Mouse (Mus musculus) embryo, embryonic 10 days (tissue): ENCODE results near the gene Srf.
"Not testable (repeated sequence)": the region's sequence is repeated elsewhere in the genome, so short reads cannot be mapped to it uniquely, and the experiment has no call there.

Source experiments
- DNase-seq: peaks from one replicate; pipeline ENCODE4 v3.0.0-alpha.2; 2015; ENCODE audit warnings: low spot score

Srf gene

DNA sequence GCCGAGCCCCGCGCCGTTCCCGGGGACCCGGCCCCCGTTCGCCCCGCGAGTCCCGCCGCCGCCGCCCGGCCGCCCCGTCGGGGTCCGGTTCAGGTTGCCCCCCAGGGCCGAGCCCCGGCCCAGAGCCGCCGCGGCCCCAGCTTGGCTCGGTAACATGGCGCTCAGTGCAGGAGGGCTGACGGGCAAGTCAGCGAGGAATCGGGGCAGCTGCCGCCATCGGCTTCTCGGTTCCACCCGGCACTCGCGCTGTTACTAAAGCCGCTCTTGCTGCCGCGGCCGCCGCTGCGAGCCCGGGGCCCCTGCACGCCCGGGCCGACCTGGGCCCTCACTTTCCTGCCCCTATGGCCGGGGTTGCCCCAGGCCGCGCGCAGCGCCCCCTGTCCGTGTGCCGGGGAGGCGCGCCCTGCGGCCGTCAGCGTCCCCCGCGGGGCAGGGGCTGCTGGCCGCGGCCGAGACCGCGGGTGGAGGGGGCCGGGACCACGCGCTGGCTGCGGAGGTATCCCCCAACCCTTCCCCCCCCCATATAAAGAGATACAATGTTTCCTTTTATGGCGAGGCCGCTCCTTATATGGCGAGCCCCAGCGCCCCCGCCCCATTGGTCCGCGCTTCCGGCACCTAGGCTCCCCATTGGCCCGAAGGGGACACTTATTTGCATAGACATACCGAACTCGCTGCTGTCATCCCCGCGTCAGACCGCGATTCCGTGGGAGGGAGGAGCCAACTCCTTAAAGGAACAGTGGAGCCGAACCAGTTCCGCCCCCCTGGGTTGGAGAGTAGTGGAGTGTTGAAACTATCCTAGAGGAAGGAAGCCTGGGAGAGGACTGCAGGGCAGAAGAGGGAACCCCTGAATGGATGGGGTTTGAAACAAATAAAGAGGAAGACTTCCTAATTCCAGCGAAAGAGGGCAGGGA, at the start of gene Srf:
Srf (minus strand) TSS at position 503 of the 911 bp plus-strand sequence.
- DNase-seq: peak; percentile 99

DNA sequence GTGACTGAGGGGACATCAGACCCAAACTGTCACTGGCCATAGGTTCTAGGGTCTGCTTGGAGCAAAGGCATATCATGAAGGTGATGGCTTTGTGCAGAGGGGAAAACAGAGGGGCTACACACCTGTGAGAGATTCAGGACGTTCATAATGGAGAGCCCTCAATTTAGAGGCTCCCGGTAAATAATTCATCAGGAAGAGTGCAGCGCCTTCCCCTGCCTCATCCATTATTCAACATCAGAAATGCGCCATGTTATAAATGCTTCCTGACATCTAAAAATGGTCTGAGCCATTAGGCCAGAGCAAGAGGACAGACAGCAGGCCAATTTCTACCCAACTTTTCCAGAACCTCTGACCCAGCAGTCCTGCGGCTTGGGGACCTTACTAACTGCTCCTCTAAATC, 49.2 kb upstream of the Srf start:
- DNase-seq: no peak

DNA sequence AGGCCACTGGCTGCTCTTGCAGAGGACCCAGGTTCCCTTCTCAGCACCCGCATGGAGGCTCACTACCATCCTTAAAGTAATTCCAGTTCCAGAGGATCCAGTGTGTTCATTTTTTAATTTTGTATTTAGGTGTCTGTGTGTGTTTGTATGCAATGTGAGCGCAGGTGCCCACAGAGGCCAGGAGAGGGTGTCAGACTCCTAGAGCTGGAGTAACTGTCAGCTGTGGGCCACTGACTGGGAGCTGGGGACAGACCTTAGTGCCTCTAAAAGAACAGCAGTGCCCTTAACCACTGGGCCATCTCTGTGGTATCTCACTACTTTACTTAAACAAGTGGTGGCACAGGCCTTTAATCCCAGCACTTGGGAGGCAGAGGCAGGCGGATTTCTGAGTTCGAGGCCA, 47.3 kb upstream of the Srf start:
- no peak for DNase-seq

DNA sequence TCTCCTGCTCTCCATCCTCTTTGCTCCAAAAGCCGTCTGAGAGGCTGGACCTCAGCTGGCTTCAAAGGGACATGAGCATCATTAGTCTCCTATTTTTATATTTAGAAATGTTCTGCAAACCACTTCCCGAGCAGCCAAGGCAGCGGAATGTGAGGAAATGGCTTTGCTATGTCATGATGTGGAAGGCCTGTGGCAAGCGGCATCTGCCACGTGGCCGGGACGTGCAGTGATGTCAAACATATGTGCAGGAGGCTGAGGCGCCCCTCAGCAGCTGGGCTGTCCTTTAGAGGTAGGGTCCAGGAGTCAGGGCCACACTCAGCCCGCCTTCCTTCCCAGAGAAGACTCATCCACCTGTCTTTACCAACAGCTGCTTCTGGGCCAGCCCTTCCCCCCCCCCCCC, 46.2 kb upstream of the Srf start:
- DNase-seq: no peak

DNA sequence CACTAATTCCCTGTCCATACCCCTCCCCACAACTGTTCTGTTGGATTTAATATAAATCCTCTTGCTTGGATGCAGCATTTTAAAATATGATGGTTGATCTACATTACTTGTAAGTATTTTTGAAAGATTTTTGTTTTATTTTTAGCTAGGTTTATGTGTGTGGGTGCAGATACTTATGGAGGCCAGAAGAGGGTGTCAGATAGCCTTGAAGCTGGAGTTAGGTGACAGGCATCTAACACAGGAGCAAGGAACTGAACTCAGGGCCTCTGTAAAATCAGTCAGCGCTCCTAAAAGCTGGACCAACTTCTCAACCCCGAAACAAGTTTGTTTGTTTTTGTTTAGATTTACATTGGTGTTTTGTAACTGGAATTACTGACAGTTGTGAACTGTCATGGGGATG, 44.6 kb upstream of the Srf start:
- no peak for DNase-seq

DNA sequence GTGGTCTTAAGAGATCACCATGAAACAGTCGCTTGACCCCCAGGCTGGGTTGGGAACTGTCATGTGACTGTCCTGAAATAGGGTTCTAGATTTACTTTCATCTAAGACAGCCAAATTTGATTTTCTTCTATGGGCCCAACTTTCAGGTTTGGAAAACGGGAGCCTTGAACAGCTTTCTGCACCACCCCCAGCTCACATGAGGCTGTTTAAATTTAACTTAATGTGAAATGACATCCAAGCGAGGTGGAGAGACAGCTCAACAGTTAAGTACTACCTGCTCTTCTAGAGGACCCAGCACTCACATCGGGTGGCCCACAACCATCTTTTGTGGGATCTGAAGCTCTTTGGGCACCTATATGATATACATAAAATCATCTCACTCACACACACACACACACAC, 43.0 kb upstream of the Srf start:
- no peak for DNase-seq

DNA sequence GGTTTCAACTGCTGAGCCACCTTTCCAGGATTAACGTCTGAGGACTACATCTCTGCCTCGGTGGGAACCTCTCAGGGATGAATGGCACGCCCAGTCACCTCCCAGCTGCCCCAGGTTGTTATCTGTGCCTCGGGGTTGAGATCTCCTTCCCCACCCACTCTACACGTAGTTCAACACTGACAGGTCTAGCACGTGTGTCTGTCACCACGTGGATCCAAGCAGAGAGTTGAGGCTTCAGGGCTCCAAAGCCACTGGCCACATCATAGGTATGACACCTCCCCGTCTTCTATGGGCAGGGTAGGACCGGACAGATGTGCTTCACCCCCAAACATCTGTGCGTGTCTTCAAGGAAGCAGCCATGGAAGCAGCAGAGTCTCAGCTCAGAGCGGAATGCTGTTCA, 42.0 kb upstream of the Srf start:
- no peak for DNase-seq

DNA sequence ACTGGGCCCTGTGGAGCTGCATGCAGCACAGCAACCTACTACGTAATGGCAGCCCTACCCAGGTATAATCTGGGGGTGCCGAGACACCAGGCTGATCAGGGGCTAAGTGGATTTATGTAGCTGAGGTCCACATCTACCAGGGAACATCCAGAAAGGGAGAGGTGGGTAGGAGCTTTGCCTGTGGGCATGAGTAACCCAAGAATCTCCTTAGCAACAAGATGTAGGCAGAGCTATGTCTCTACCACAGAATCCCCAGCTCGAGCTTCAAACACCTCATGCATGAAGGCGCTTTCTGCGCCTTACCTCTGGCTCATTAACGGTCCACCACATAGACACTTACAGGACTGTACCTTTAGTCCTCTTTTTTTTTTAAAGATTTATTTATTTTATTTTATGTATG, 39.4 kb upstream of the Srf start:
- no peak for DNase-seq

DNA sequence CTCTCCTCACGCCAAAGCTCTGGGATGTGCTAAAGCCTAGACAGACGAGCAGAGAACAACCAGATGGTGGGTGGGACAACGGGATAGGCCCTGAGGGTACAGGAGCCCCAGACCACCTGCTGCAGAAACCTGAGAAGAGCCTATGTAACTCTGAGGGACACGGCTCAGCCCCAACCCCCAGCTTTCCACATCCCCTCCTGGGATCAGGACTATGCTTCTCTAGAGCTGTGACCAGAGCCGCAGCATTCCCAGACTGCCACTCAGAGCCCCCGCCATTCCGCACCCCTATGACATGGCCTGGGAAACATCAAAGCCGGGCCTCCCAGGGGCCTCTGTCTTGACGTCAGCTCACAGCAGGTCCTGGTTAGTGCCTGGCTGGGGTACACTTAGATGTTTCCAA, 38.6 kb upstream of the Srf start:
- DNase-seq: peak; percentile 60

DNA sequence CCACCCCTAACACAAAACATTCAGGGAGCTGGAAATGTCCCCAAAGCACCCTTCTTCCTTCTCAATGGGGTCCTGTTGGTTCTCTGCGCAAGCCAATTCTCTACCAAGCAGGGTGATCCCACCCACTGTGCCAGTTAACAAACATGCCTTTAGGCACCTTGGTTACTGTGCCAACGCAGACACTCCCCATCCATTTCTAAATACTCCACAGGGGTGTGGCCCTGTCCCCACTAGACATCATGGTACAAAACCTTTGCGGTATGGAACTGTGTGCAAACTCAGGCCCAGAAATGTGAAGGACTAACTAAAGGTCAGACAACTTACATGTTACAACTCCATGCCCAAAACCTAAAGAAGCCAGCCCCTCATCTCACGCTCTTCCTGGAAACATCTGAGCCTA, 37.1 kb upstream of the Srf start:
- no peak for DNase-seq

DNA sequence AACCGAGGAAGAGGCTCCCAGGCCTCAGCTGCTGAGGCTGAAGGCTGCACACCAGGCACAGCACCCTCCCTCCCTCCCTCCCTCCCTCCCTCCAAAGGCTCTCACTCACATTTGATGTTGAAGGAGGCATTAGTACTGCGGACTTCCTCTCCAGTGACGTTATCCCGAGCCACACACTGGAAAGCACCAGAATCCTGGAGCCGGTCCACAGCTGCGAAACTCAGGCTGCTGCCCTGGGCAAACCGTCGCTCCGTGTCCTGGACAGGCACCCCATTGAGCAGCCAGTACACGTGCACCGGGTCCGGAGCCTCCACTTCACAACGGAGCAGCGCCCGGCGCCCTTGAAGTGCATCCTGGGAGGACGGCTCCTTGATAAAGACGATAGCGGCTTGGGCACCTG, 35.4 kb upstream of the Srf start:
- DNase-seq: no peak

DNA sequence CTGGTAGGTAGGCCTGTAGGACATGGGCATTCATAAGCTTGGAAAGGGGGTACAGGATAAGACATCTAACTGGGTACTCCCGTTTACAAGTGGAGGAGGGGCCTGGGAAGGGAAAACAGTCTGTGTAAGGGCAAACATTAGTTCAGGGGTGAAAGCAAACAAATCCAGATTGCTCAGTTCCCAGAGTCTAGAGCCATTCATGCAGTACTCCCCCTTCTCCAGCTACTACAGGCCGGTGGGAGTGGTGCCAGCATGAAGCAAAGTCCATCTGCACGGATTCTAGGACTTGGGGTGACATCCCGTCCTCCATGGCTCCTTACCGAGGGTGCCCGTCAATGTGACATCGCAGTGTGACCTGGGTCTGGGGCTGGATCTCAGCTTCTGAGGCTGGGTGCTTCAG, 34.5 kb upstream of the Srf start:
- no peak for DNase-seq

DNA sequence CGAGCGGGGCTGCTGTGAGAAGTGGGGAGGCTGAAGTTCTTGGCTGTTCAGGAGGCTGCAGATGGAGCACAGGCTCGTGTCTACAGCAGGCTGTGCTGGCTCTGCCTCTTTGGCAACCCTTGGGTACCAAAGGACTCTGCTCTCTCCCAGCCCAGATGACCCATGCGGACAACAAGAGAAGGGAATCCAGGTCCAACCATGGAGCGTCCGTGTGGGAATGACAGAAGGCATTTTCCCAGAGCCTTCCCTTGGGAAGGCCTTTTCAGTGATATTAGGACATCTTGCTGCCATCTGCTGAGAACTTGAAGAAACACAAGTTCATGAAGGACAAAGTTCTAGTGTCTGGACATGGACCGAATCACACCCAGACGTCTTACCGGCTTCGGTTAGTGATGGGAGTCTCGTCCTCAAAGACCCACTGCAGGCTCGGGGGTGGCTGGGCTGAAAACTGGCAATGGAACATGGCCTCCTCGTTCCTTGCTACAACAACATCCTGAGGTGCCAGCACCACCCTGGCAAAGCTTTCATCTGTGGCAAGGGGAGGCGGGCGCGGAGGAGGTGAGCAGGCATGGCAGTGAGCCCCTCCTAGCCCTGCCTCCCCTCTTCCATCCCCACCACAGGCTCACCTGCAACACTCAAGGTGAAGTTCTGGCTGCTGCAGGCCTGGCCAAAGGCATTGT, 33.8 kb upstream of the Srf start:
- DNase-seq: no peak

DNA sequence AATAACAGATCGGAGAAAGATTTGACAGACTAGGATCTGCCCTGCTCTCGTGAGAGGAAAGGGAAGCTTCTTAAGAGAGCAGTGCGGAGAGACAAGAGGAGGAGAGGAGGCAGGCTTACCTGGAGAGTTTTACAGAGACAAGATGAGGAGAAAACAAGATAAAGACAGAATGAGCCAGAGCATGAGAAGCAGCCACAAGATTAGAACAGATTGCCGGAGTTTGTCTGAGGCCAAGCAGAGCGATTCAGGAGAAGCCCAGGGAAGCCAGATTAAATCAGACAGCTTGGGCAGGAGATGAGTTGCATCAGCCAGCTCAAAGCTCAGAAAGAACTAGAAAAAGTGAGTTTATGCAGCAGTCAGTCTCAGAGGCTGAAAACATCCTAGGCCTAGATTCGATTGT, 32.9 kb upstream of the Srf start:
- DNase-seq: no peak

DNA sequence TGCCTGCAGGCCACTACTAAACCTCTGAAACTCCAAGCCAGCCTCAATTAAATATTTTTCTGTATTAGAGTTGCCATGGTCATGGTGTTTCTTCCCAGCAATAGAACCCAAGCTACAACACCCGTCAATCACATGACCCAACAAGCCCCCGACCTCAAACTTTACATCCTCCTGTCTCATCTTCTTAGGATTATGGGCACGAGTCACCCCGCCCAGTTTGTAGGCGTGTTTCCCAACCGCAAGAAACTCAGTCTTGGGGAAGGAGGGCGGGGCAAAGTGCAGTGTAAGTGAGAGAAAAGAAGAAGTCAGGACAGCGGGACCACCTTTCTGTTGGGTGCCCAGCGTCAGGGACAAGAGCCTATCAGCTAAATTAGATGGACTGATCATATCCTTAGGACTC, 32.2 kb upstream of the Srf start:
- DNase-seq: no peak

DNA sequence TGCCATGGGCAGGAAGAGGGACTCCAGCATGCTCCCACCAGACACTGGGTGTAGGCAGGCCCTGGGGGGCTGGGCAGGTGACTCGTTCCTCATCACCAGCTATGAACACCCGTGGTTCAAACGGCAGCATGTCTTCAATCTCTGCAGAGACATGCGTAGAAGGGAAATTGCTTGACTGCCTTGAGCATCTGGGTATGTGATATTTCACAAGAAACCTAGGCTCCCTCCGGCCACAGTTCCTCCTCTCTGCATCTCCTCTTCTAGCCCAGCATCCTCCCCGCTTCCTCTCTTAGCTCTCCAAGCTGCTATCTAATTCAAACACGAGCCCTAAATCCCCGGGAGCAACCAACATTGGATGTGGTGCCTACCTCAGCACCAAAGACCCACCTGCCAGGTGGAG, 30.4 kb upstream of the Srf start:
- no peak for DNase-seq

DNA sequence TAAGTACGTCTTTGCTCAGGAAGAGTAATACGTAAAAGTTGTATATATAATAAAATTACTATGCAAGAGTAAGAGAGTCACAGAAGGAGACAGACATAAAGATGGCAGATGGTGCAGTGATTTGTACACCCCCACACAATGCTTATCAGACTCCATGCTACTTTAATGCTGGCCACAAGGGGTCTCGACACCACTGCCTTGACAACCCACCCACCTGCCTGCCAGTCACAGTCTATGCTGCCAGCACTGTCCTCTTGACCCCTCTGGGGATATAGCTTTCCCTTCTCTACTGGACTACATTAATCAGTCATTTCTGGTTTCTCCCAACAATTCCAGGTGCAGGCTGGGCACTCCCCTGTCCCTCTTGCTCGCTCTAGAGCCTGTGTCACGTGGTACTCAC, 22.7 kb upstream of the Srf start:
- DNase-seq: peak; percentile 54

DNA sequence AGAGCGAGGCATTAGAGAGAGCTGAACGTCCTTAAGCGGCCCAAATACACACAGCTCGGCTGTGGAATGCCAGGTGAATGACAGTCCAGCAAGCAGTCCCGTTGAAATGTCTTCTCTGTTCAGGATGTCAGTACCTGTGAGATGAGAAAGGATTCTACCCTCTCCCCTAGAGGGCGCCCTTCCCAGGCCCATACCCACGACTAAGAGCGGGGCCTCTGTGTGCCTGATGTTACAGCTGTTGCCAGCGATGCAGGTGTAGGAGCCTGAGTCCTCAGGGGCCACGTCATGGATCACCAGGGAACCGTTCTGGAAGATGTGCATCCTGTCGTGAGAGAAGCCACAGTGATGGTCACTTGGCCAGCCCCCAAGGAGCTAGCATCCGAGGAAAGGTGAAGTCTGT, 20.1 kb upstream of the Srf start:
- DNase-seq: no peak

DNA sequence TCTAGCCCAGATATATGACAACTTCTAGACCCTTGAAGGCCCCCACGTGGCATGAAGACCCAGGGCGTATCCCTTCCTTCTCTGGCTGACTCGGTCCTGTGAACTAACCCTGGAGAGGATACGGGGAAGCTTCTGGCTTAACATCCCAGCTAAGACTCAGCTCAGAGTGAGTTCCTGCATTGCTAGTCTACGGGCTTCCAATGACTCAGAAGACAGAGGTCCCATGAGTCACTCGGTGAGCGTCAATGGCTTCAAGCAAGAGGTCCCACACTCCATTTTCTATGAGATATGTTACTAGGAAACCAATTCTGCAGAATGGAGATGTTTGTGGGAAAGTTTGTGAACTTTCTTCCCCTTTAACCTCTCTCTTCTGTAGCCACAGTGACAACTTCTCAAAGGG, 18.6 kb upstream of the Srf start:
- DNase-seq: no peak

DNA sequence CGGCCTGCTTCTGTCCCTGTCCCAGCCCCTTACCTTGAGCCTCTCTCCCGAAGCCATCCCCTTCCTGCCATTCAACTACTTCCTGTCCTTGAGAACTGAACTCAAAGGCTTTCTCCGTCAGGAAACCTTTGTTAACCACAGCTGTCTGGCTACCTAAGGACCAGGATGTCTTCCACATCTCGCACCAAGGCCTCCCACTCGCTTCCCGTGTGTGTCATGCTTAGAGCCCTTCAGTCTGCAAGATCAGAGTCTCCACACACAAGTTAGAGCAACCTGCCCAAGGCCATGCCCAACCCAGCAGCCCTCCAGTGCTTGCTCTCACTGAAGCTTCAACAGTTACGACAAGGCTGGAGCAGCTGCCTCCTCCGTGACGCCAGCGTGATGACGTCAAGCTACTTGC, 15.0 kb upstream of the Srf start:
- DNase-seq: no peak

DNA sequence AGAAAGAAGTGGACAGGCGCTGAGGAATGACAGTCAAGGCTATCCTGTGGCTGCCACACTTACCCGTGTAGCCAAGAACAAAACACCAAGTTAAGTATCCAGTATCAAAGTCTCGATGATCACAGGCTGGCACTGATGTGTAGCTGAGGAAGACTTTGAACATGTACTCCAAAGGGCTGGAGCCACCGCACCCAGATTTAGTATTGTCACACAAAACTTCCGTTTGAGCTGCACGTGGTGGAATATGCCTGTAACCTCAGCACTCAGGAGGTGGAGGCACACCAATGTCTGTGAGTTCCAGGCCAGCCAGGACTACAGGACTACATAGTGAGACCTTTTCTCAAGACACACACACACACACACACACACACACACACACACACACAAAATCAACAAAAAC, 3.2 kb upstream of the Srf start:
- DNase-seq: no peak

DNA sequence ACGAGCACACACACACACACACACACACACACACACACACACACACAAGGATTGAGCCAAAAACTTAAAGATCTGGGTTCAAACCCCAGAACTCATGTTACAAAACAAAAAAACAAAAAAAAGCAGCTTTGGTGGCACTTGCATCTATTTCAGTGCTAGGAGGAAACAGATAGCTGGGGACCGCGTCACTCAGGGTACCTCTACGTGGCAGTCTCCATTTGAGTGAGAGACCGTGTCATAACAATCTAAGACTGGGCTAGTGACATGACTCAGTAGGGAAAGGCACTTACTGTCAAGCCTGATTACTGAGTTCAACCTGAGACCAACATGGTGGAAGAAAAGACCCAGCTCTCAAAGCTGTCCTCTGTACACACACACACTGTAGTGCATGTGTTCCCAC, 2.2 kb upstream of the Srf start:
- DNase-seq: no peak

DNA sequence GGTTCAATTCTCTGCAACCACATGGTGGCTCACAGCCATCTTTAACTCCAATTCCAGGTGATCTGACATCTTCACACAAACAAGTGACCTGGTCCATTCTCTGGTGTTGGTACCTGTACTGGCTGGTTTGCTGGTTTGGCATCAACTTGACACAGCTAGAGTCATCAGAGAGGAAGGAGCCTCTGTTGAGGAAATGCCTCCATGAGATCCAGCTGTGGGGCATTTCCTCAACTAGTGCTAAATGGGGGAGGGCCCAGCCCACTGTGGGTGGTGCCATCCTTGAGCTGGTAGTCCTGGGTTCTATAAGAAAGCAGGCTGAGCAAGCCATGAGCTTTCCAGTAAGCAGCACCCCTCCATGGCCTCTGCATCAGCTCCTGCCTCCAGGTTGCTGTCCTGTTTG, 1.3 kb upstream of the Srf start:
- not testable (repeated sequence) for DNase-seq

DNA sequence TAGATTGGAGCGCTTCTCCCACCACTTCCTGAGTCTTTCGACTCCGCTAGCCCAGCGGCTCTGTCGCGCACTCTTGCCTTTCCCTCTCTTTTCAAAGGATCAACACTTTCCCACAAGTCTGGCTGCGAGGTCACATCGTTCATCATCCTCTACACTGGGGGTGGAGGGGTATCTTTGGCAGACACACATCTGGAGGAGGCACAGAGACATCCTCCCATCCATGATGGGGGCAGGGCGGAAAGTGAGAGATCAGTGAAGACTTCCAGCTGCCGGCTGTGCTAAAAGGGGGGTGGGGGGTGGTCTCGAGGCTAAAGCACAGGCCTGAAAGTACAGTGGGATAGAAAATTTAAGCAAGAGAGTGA, 590 bp upstream of the Srf start:
- DNase-seq: peak; percentile 82
